Mouse (Mus musculus): Measurements from ENCODE around the gene Bcl7c. TPM values are rescaled to one million over a fixed set of nuclear protein-coding genes. Genes with fewer than 3 reads are reported as not detected.

Bcl7c gene
- total and polyA plus RNA-seq, 2 experiments: 7.6 to 20.0 TPM

DNA sequence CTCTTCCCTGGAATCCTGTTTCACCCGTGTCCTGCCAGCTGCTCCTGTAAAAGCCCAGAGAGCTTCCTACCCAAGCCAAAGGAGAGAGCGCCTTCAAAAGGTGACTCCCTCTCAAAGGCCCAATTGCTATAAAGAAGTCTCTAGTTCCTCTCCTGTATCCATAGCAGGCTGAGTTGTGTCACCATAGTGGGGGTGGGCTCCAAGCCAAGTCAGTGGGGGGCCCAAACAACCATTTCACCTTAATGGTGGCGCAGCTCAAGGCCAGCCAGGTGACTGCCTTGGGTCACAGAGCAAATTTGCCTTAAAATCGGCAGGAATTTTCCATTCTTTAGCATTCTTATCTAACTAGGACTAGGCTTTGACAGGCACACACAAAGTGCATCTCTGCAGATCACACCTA lies 6.1 kb upstream of the Bcl7c start:
- Histone ChIP-seq H3K4me1 (ENCODE audit: control insufficient read depth, insufficient read depth, low read length) (peaks cover 4% of the 10 kb centered on the region), H3K27me3 (ENCODE audit: control insufficient read depth, insufficient read depth, low read length) (no peaks in the 10 kb centered on the region), H3K79me2 (ENCODE audit: control insufficient read depth, insufficient read depth, low read length) (no peaks in the 10 kb centered on the region), H3K9ac (ENCODE audit: low read depth, low read length) (no peak overlapping the region), H3K4me3 (ENCODE audit: insufficient read depth, low read depth, low read length) (no peak overlapping the region), H3K27ac (replicated peaks; ENCODE audit: insufficient read depth, low read depth, low read length) (no peak overlapping the region), H3K36me3 (ENCODE audit: control insufficient read depth, insufficient read depth, low read length) (no peaks in the 10 kb centered on the region; the same call in 1 of the 2 replicates)
- TF ChIP-seq POLR2A (IDR thresholded peaks at IDR 0.05; ENCODE audit: extremely low read depth, insufficient read depth, low read length): no peak
- no peak for TF ChIP-seq CTCF (IDR thresholded peaks at IDR 0.05; ENCODE audit: low read depth, low read length)
- 79% methylated on average over 4 of the region's 4 CpGs for WGBS
- DNase-seq (ENCODE audit: extremely low read depth, low read depth, low spot score): no peak

- DNase-seq (ENCODE audit: extremely low read depth, low read depth, low spot score): peak; percentile 90
- Histone ChIP-seq H3K4me3 (ENCODE audit: insufficient read depth, low read depth, low read length) (peak within 1 kb of the TSS; percentile 48), H3K27ac (replicated peaks; ENCODE audit: insufficient read depth, low read depth, low read length) (peak within 1 kb of the TSS; percentile 59), H3K36me3 (ENCODE audit: control insufficient read depth, insufficient read depth, low read length) (no peaks in the 10 kb centered on the region; the same call in 1 of the 2 replicates), H3K4me1 (ENCODE audit: control insufficient read depth, insufficient read depth, low read length) (peaks cover 10% of the 10 kb centered on the region), H3K27me3 (ENCODE audit: control insufficient read depth, insufficient read depth, low read length) (no peaks in the 10 kb centered on the region), H3K79me2 (ENCODE audit: control insufficient read depth, insufficient read depth, low read length) (no peaks in the 10 kb centered on the region), H3K9ac (ENCODE audit: low read depth, low read length) (peak within 1 kb of the TSS; percentile 49)
- TF ChIP-seq CTCF (IDR thresholded peaks at IDR 0.05; ENCODE audit: low read depth, low read length) (no peak), POLR2A (IDR thresholded peaks at IDR 0.05; ENCODE audit: extremely low read depth, insufficient read depth, low read length) (no peak)
- 5% methylated on average over 28 of the region's 28 CpGs for WGBS
Measured at GRCm38 (mm10) chr7:127712461-127713385, 4.0 kb upstream of the Bcl7c start, which contains the start of gene Ctf1. TSS of gene Ctf1 (plus strand) at chr7:127712736.

- H3K27me3 ChIP-seq (ENCODE audit: control insufficient read depth, insufficient read depth, low read length): no peaks in the 10 kb centered on the region
- DNase-seq (ENCODE audit: extremely low read depth, low read depth, low spot score): no peak
- H3K79me2 ChIP-seq (ENCODE audit: control insufficient read depth, insufficient read depth, low read length): no peaks in the 10 kb centered on the region
- TF ChIP-seq POLR2A (IDR thresholded peaks at IDR 0.05; ENCODE audit: extremely low read depth, insufficient read depth, low read length): no peak
- TF ChIP-seq CTCF (IDR thresholded peaks at IDR 0.05; ENCODE audit: low read depth, low read length): no peak
- H3K9ac ChIP-seq (ENCODE audit: low read depth, low read length): no peak overlapping the region
- no peak overlapping the region for H3K4me3 ChIP-seq (ENCODE audit: insufficient read depth, low read depth, low read length)
- 57% methylated on average over 3 of the region's 3 CpGs for WGBS
- no peaks in the 10 kb centered on the region for H3K36me3 ChIP-seq (ENCODE audit: control insufficient read depth, insufficient read depth, low read length)
- peaks cover 10% of the 10 kb centered on the region for H3K4me1 ChIP-seq (ENCODE audit: control insufficient read depth, insufficient read depth, low read length)
- no peak overlapping the region for H3K27ac ChIP-seq (replicated peaks; ENCODE audit: insufficient read depth, low read depth, low read length)
Measured at GRCm38 (mm10) chr7:127711456-127711855, 2.7 kb upstream of the Bcl7c start.

DNA sequence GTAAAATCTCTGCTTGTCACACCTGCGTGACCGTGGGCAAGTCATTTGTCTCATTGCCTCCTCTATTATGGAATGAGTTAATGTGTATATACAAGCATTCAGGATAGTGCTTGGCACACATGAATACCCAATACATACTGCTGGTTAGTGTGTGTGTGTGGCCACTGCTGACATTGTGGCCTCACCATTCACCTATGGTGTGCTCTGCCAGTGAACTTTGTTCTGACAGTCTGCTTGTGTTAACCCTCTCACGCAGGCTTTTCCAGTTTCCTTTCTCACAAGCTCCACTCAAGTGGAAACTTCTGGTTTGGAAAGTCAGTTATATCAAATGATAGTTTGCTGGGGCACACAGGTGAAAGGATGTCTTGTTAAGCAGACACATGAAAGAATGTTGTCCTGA lies 2.3 kb upstream of the Bcl7c start:
- WGBS: 64% methylated on average over 3 of the region's 3 CpGs
- TF ChIP-seq CTCF (IDR thresholded peaks at IDR 0.05; ENCODE audit: low read depth, low read length) (no peak), POLR2A (IDR thresholded peaks at IDR 0.05; ENCODE audit: extremely low read depth, insufficient read depth, low read length) (no peak)

DNA sequence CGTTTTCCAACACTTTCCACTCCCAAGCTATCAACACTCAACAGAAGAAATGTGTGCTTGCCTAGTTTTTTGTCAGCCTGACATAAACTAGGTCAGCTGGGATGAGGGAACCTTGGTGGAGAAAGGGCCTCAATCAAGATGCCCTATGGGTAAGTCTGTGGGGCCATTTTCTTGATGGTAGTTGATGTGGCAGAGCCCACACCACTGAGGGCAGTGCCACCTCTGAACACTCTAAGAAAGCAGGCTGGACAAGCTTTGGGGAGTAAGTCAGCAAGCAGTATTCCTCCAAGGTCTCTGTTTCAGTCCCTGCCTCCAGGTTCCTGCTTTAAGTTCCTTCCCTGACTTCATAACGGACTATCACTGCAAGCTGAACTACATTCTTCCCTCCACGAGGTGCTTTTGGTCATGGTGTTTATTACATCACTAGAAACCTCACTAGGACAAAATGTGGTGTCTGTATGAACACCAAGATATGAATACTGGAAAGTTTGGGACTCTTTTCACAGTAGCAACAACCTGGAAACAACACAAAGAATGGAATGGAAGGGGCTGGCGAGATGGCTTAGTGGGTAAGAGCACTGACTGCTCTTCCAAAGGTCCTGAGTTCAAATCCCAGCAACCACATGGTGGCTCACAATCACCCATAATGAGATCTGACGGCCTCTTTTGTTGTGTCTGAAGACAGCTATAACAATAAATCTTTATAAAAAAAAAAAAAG lies 687 bp upstream of the Bcl7c start:
- H3K27me3 ChIP-seq (ENCODE audit: control insufficient read depth, insufficient read depth, low read length): no peaks in the 10 kb centered on the region
- no peak for DNase-seq (ENCODE audit: extremely low read depth, low read depth, low spot score)
- 66% methylated on average over 5 of the region's 5 CpGs for WGBS
- no peak overlapping the region for H3K9ac ChIP-seq (ENCODE audit: low read depth, low read length)
- H3K27ac ChIP-seq (replicated peaks; ENCODE audit: insufficient read depth, low read depth, low read length): no peak overlapping the region
- H3K4me3 ChIP-seq (ENCODE audit: insufficient read depth, low read depth, low read length): no peak overlapping the region
- H3K79me2 ChIP-seq (ENCODE audit: control insufficient read depth, insufficient read depth, low read length): no peaks in the 10 kb centered on the region
- H3K4me1 ChIP-seq (ENCODE audit: control insufficient read depth, insufficient read depth, low read length): peaks cover 10% of the 10 kb centered on the region
- TF ChIP-seq POLR2A (IDR thresholded peaks at IDR 0.05; ENCODE audit: extremely low read depth, insufficient read depth, low read length) (no peak), CTCF (IDR thresholded peaks at IDR 0.05; ENCODE audit: low read depth, low read length) (no peak)
- H3K36me3 ChIP-seq (ENCODE audit: control insufficient read depth, insufficient read depth, low read length): no peaks in the 10 kb centered on the region

More for the DNA sequence above, 2.3 kb upstream of the Bcl7c start:
- Histone ChIP-seq H3K4me1 (ENCODE audit: control insufficient read depth, insufficient read depth, low read length) (peaks cover 10% of the 10 kb centered on the region), H3K79me2 (ENCODE audit: control insufficient read depth, insufficient read depth, low read length) (no peaks in the 10 kb centered on the region), H3K27ac (replicated peaks; ENCODE audit: insufficient read depth, low read depth, low read length) (no peak overlapping the region), H3K9ac (ENCODE audit: low read depth, low read length) (no peak overlapping the region), H3K27me3 (ENCODE audit: control insufficient read depth, insufficient read depth, low read length) (no peaks in the 10 kb centered on the region), H3K4me3 (ENCODE audit: insufficient read depth, low read depth, low read length) (no peak overlapping the region), H3K36me3 (ENCODE audit: control insufficient read depth, insufficient read depth, low read length) (no peaks in the 10 kb centered on the region)
- peak; percentile 64 for DNase-seq (ENCODE audit: extremely low read depth, low read depth, low spot score)
